Mouse (Mus musculus): ENCODE results near the gene Map6d1. TPM values are rescaled to one million over a fixed set of nuclear protein-coding genes. Genes with fewer than 3 reads are reported as not detected.

Gene Map6d1
- total and polyA plus RNA-seq, 3 experiments = 0.08 to 0.20 TPM; not detected in 1

- dilution Hi-C loops (cut with MboI; ENCODE audit: extremely low pct_ligation_motif_present, extremely low pct_unique_long_range_greater_than_20kb, low sequenced_read_pairs) (no loop called here), in situ Hi-C loops (cut with MboI; ENCODE audit: low pct_ligation_motif_present, low pct_unique_long_range_greater_than_20kb, low sequenced_read_pairs) (no loop called here)
- peaks cover 64 to 65% of the 10 kb centered on the region in 2 experiments for H3K36me3 ChIP-seq (replicated peaks in 1 of 2; ENCODE audit: control insufficient read depth in 1 of 2, insufficient read depth in 1 of 2, low read length in 1 of 2)
Measured at GRCm38 (mm10) chr16:20227504-20227903, 13.7 kb downstream of the Map6d1 start.

DNA sequence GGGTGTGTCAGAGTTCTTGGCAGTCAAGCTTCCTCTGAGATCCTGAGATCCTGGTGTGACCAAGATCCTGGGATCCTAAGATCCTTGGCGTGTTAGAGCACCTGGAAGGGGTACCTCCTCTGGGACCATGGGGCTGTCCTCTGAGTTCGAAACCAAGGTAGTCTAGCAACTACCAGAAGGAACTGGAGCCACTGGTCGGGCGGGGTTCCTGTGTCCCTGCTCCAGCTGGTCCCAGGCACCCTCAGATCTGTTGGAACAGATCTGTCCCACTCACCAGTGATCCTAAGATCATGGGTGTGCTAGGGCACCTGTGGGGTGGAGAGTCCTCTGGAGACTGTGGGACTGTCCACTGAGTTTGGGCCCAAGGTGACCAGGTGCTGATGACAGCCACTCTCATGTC, 14.5 kb downstream of the Map6d1 start:
- dilution Hi-C loops (cut with MboI; ENCODE audit: extremely low pct_ligation_motif_present, extremely low pct_unique_long_range_greater_than_20kb, low sequenced_read_pairs) = no loop called here
- peaks cover 66 to 71% of the 10 kb centered on the region in 2 experiments for H3K36me3 ChIP-seq (replicated peaks in 1 of 2; ENCODE audit: control insufficient read depth in 1 of 2, insufficient read depth in 1 of 2, low read length in 1 of 2)

More at GRCm38 (mm10) chr16:20227504-20227903, 13.7 kb downstream of the Map6d1 start:
- Histone ChIP-seq H3K4me1 (ENCODE audit: control insufficient read depth in 1 of 2, insufficient read depth in 2 of 2) (peaks cover 0 to 6% of the 10 kb centered on the region in 2 experiments; a peak in 1 of 4 replicates), H3K9me3 (replicated peaks; ENCODE audit: low read length) (no peaks in the 10 kb centered on the region), H3K27me3 (replicated peaks) (no peaks in the 10 kb centered on the region), H3K4me2 (ENCODE audit: insufficient read depth, low read depth, poor library complexity, severe bottlenecking) (no peak overlapping the region), H3K27ac (ENCODE audit: insufficient read depth, low read depth) (no peak overlapping the region), H3K9ac (ENCODE audit: insufficient read depth, low read depth) (no peak overlapping the region), H3K4me3 (replicated peaks in 1 of 3; ENCODE audit: low read depth in 2 of 3, low read length in 2 of 3, poor library complexity in 1 of 3) (no peak overlapping the region), H3K79me2 (replicated peaks; ENCODE audit: control insufficient read depth, extremely low read depth, insufficient read depth, poor library complexity, severe bottlenecking) (no peaks in the 10 kb centered on the region)
- TF ChIP-seq UBTF (IDR thresholded peaks at IDR 0.05; ENCODE audit: low read depth, low read length) = no peak
- TF ChIP-seq TBP (conservative IDR thresholded peaks at IDR 0.05; ENCODE audit: low read depth, low read length) = no peak
- TF ChIP-seq E2F4 (IDR thresholded peaks at IDR 0.05; ENCODE audit: insufficient replicate concordance, low read depth, low read length) = no peak
- no peak for TF ChIP-seq GABPA (IDR thresholded peaks at IDR 0.05; ENCODE audit: insufficient replicate concordance, low read depth, low read length)
- no peak for TF ChIP-seq ZNF384 (IDR thresholded peaks at IDR 0.05; ENCODE audit: low read depth, low read length)
- TF ChIP-seq SMC3 (IDR thresholded peaks at IDR 0.05; ENCODE audit: low read depth, low read length) = no peak
- TF ChIP-seq TCF12 (IDR thresholded peaks at IDR 0.05; ENCODE audit: low read depth, low read length) = no peak
- no peak for TF ChIP-seq RAD21 (IDR thresholded peaks at IDR 0.05; ENCODE audit: low read depth, low read length)
- TF ChIP-seq ELF1 (IDR thresholded peaks at IDR 0.05; ENCODE audit: low read depth, low read length) = no peak
- no peak for TF ChIP-seq IRF4 (IDR thresholded peaks at IDR 0.05; ENCODE audit: low read depth, low read length)
- DNase-seq (ENCODE audit: extremely low read depth) = peak; percentile 13

More for the DNA sequence above, 14.5 kb downstream of the Map6d1 start:
- H3K79me2 ChIP-seq (replicated peaks; ENCODE audit: control insufficient read depth, extremely low read depth, insufficient read depth, poor library complexity, severe bottlenecking) = no peaks in the 10 kb centered on the region
- peaks cover 0 to 6% of the 10 kb centered on the region in 2 experiments; a peak in 1 of 4 replicates for H3K4me1 ChIP-seq (ENCODE audit: control insufficient read depth in 1 of 2, insufficient read depth in 2 of 2)
- H3K4me3 ChIP-seq (replicated peaks in 1 of 3; ENCODE audit: low read depth in 2 of 3, low read length in 2 of 3, poor library complexity in 1 of 3) = no peak overlapping the region
- H3K9ac ChIP-seq (ENCODE audit: insufficient read depth, low read depth) = no peak overlapping the region
- no peaks in the 10 kb centered on the region for H3K27me3 ChIP-seq (replicated peaks)
- in situ Hi-C loops (cut with MboI; ENCODE audit: low pct_ligation_motif_present, low pct_unique_long_range_greater_than_20kb, low sequenced_read_pairs) = no loop called here
- H3K27ac ChIP-seq (ENCODE audit: insufficient read depth, low read depth) = no peak overlapping the region
- TF ChIP-seq ELF1 (IDR thresholded peaks at IDR 0.05; ENCODE audit: low read depth, low read length) (no peak), NRF1 (IDR thresholded peaks at IDR 0.05; ENCODE audit: low read depth, low read length) (no peak), MXI1 (IDR thresholded peaks at IDR 0.05; ENCODE audit: low read depth, low read length) (no peak), SMC3 (IDR thresholded peaks at IDR 0.05; ENCODE audit: low read depth, low read length) (no peak), JUN (IDR thresholded peaks at IDR 0.05; ENCODE audit: insufficient read depth, low read depth, low read length) (no peak), EP300 (IDR thresholded peaks at IDR 0.05; ENCODE audit: low read length) (no peak), TCF12 (IDR thresholded peaks at IDR 0.05; ENCODE audit: low read depth, low read length) (no peak), MEF2A (IDR thresholded peaks at IDR 0.05; ENCODE audit: borderline replicate concordance, low read depth, low read length) (no peak), MAZ (IDR thresholded peaks at IDR 0.05; ENCODE audit: low read depth, low read length) (no peak), GABPA (IDR thresholded peaks at IDR 0.05; ENCODE audit: insufficient replicate concordance, low read depth, low read length) (no peak), BHLHE40 (IDR thresholded peaks at IDR 0.05; ENCODE audit: low read depth, low read length) (no peak), IRF4 (IDR thresholded peaks at IDR 0.05; ENCODE audit: low read depth, low read length) (no peak), HCFC1 (IDR thresholded peaks at IDR 0.05; ENCODE audit: low read depth, low read length) (no peak), JUND (conservative IDR thresholded peaks at IDR 0.05; ENCODE audit: low read depth, low read length) (no peak), MYC (IDR thresholded peaks at IDR 0.05; ENCODE audit: low read depth, low read length) (no peak), RAD21 (IDR thresholded peaks at IDR 0.05; ENCODE audit: low read depth, low read length) (no peak), E2F4 (IDR thresholded peaks at IDR 0.05; ENCODE audit: insufficient replicate concordance, low read depth, low read length) (no peak), CHD2 (IDR thresholded peaks at IDR 0.05; ENCODE audit: low read length) (no peak), USF1 (IDR thresholded peaks at IDR 0.05; ENCODE audit: low read depth, low read length) (no peak)
- H3K9me3 ChIP-seq (replicated peaks; ENCODE audit: low read length) = no peaks in the 10 kb centered on the region
- DNase-seq (ENCODE audit: extremely low read depth) = no peak
- no peak overlapping the region for H3K4me2 ChIP-seq (ENCODE audit: insufficient read depth, low read depth, poor library complexity, severe bottlenecking)

Measured in CH12.LX (cell line).